Mouse (Mus musculus) E14TG2a.4 (cell line): Measurements from ENCODE around the gene Zfp148.
"Not testable (repeated sequence)": the region's sequence is repeated elsewhere in the genome, so short reads cannot be mapped to it uniquely, and the experiment has no call there.

Source experiments
- H3K27me3 ChIP-seq: 2 replicates; pipeline ENCODE4 v1.6.1; 2014; ENCODE audit warnings: low read length, control low read depth; ENCODE audit not compliant: insufficient read depth
- H3K36me3 ChIP-seq: 2 replicates; pipeline ENCODE4 v1.6.1; 2014; ENCODE audit warnings: low read length, control low read depth; ENCODE audit not compliant: insufficient read depth
- H3K4me1 ChIP-seq: replicated peaks from 2 replicates; pipeline ENCODE4 v1.6.1; 2014; ENCODE audit warnings: low read depth, low read length, control low read depth
- H3K4me3 ChIP-seq: replicated peaks from 2 replicates; pipeline ENCODE4 v1.5.1; 2014; ENCODE audit warnings: mild to moderate bottlenecking, low read length
- H3K9me3 ChIP-seq: 2 replicates; pipeline ENCODE4 v1.6.1; 2014; ENCODE audit warnings: low read length, control low read depth
- CTCF ChIP-seq: conservative IDR thresholded peaks from 2 replicates; pipeline ENCODE4 v1.5.1; 2014; ENCODE audit warnings: low read length
- NANOG ChIP-seq: IDR thresholded peaks from 2 replicates; pipeline ENCODE4 v1.6.1; 2014; ENCODE audit warnings: borderline replicate concordance, low read length, mixed read lengths
- POU5F1 ChIP-seq: IDR thresholded peaks from 2 replicates; pipeline ENCODE4 v1.6.1; 2014; ENCODE audit warnings: low read length, borderline replicate concordance

Gene Zfp148

DNA sequence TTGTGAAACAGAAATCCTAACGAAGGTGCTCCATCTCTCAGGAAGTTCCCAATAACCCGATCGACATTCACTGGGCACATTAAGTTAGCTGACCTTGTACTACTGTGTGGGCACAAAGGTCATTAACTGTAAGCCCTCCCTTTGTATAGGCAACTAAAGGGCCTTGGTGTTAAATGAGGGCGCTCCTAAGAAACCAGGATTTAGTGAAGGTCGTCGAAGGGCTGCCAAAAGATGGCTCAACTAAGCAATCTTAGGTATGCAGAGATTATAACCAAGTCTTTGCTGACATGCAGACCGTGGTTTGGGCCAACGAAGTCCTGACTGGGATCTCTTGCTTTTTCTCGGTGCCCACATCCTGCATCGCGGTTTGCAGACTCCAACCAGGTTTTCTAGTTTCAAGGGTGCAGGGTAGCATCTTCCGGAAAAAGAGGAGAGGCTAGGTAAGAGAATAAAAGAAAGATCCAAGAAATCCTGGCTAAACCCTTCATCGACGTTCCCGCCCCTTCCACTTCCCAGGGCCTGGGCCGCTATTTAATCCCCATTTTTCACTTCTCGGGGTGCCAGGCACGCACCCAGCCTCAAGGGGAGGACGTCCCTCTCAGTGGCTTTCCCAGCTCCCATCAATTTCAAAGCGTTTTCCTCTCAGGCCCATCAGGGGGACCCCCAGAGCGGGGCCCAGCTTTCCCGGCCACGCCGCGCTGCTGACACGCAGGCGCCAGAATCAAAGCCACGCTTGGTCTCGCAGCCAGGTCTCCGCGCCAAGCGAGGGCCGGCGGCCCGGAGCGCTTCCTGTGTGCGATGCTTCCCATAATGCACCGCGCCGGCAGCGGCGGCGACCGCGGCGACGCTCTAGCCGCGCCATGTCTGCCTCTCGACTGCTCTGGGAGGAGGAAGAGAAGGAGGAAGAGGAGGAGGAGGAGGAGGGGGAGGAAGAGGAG is at the start of gene Zfp148:
Gene Zfp148, plus strand, starts transcription at position 893 of the 938 bp plus-strand sequence.
- Histone ChIP-seq H3K4me3 (peak within 1 kb of the TSS; percentile 90), H3K4me1 (peaks cover 50% of the 10 kb centered on the region), H3K36me3 (peaks cover 17% of the 10 kb centered on the region)
- not testable (repeated sequence) for H3K27me3 ChIP-seq, H3K9me3 ChIP-seq

DNA sequence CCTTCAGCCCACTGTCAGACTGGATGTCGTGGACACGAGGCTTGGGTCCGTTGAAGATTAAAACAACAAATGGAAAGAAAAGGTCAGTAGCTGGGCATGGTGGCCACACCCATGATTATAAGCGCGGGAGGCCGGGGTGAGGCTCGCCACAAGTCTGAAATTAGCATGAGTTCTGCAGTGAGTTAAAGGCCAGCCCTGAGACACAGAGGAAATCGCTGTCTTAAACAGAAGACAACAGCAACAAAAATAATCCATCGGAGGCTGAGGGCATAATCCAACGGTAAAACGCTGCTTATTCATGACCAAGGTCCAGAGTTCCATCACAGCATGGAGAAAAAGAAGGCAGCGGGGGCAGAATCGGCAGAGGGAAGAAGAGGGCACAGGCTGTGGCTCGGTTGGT is 47.6 kb upstream of the Zfp148 start:
- Histone ChIP-seq H3K4me3 (no peak overlapping the region), H3K9me3 (peaks cover 6% of the 10 kb centered on the region; the same call in 1 of the 2 replicates), H3K36me3 (no peaks in the 10 kb centered on the region), H3K27me3 (no peaks in the 10 kb centered on the region), H3K4me1 (peaks cover 48% of the 10 kb centered on the region)
- TF ChIP-seq POU5F1 (no peak), CTCF (no peak), NANOG (no peak)

DNA sequence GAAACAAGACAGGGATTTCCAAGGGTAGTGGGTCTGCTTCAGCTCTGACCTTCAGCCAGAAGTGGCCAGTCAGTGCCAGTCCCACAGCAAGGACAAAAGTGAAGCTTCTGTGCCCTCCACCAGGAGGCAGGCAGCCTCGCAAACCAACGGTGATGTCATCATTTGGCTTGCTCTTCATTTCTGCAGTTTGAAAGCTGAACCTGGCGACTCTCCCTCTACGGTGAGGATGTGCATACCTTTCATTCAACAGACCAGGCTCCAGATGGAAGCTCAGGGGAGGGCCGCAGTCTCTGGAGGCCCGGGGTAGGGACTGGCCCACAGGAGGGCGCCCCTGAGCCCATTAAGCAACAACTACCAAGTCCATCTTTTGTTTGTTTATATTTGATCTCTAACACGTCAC is 43.5 kb upstream of the Zfp148 start:
- Histone ChIP-seq H3K4me3 (peak overlapping the region; percentile 11; the same call in 1 of the 2 replicates), H3K27me3 (no peaks in the 10 kb centered on the region), H3K9me3 (peaks cover 6% of the 10 kb centered on the region; the same call in 1 of the 2 replicates), H3K4me1 (peaks cover 39% of the 10 kb centered on the region), H3K36me3 (no peaks in the 10 kb centered on the region)
- TF ChIP-seq CTCF (peak; percentile 58), POU5F1 (no peak)

DNA sequence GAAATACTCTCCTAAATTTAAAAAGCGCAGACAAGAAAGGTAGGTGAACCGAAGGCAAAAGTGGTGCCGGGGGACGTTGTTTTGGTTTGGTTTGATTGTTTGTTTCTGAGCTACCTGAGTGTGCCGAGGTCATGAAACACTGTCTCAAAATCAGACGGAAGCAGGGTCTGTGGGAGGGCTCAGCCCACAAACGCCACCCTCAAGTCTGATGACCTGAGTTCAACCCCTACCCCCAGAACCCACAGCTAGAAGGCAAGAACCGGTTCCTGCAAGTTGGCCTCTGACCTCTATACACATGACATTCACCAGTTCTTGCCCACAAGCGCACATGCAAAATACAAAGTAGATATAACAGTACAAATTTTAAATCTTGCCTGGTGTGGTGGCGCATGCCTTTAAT is 43.0 kb upstream of the Zfp148 start:
- no peaks in the 10 kb centered on the region for H3K36me3 ChIP-seq
- H3K27me3 ChIP-seq, result no peaks in the 10 kb centered on the region
- no peak overlapping the region for H3K4me3 ChIP-seq
- TF ChIP-seq CTCF (no peak), POU5F1 (no peak), NANOG (no peak)
- H3K4me1 ChIP-seq, result peaks cover 36% of the 10 kb centered on the region
- H3K9me3 ChIP-seq, result peaks cover 6% of the 10 kb centered on the region; the same call in 1 of the 2 replicates

DNA sequence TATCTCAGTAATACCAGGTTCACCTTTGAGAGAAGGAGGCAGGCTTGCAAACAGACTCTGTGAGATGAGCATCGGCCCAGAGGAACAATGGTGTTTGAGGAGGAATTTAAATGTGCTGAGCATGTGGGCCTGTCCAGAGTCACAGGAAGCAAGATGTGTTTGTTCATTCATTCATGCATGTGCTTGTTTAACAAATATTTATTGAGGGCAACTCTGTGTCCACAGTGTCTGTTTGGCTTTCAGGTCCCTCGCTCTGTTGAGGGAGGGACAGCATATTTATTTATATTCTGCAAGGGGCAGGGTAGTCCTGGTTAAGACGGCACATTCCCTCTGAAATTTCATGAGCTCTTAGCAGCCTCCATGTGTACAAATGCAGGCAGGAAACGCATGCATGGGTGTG is 42.1 kb upstream of the Zfp148 start:
- no peak overlapping the region for H3K4me3 ChIP-seq
- H3K4me1 ChIP-seq, result peaks cover 28% of the 10 kb centered on the region
- peaks cover 6% of the 10 kb centered on the region; the same call in 1 of the 2 replicates for H3K9me3 ChIP-seq
- no peaks in the 10 kb centered on the region for H3K27me3 ChIP-seq
- no peaks in the 10 kb centered on the region for H3K36me3 ChIP-seq
- TF ChIP-seq CTCF (no peak), POU5F1 (no peak), NANOG (no peak)

DNA sequence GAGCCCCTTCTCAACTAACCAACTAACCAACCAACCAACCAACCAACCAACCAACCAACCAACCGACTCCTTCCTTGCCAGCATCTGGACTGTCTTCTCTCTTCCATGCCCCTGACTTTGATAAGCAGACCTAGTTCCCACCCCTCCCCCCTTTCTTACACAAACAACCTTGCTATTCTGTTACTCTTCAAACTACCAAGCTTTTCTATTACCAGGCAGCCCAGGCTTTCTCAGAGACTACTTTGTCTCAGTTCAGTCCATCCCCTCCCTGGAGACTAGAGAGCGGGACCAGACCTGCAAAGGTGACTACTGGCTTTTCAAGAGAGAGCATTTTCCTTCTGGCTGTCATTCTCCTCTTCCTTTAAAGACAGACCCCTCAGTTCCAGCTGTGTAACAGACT is 41.2 kb upstream of the Zfp148 start:
- TF ChIP-seq POU5F1, result no peak
- H3K27me3 ChIP-seq, result no peaks in the 10 kb centered on the region
- peaks cover 6% of the 10 kb centered on the region; the same call in 1 of the 2 replicates for H3K9me3 ChIP-seq
- peaks cover 27% of the 10 kb centered on the region for H3K4me1 ChIP-seq
- H3K36me3 ChIP-seq, result no peaks in the 10 kb centered on the region
- no peak overlapping the region for H3K4me3 ChIP-seq

DNA sequence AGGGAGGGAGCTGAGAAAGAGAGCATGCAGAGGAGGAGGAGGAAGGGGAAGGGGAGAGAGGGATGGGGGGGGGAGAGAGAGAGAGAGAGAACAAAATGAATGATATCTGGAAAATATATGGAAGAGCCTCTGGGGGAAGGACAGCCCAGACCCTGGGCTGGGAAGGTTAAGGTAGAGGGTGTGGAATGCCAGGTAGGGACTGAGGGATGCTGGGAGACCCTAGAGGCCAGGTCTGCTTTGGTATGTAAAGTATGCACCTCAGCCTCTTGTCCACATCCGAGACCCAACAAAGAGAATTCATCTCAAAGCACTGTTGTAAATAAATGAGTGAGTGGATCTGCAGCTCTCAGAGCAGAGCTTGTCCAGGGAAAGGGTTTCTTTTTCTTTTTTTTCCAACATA is 38.3 kb upstream of the Zfp148 start:
- no peak overlapping the region for H3K4me3 ChIP-seq
- no peaks in the 10 kb centered on the region for H3K9me3 ChIP-seq
- TF ChIP-seq CTCF (no peak), NANOG (no peak), POU5F1 (no peak)
- H3K36me3 ChIP-seq, result no peaks in the 10 kb centered on the region
- no peaks in the 10 kb centered on the region for H3K27me3 ChIP-seq
- peaks cover 32% of the 10 kb centered on the region for H3K4me1 ChIP-seq

DNA sequence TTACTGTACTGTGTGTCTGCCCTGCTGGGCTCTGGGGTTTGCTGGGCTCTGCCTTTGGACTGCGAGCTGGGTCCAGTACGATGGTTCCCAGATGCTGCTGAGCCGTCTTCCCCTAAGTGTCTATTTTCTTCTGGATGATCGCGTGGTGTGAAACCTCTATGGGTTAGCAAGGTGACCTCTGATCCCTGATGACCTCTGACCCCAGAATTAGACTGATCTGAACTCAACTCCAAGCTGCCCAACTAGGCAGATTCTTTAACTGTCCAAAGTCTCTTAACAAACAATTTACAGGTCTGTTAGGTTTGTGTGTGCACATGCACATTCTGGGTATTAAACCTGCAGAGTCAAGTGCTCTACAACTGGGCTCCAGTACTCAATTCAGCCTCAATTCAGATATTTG is 37.5 kb upstream of the Zfp148 start:
- TF ChIP-seq NANOG, result no peak
- TF ChIP-seq POU5F1, result no peak
- no peak for TF ChIP-seq CTCF
- H3K27me3 ChIP-seq, result no peaks in the 10 kb centered on the region
- H3K36me3 ChIP-seq, result no peaks in the 10 kb centered on the region
- H3K9me3 ChIP-seq, result no peaks in the 10 kb centered on the region
- H3K4me1 ChIP-seq, result peaks cover 25% of the 10 kb centered on the region
- no peak overlapping the region for H3K4me3 ChIP-seq

DNA sequence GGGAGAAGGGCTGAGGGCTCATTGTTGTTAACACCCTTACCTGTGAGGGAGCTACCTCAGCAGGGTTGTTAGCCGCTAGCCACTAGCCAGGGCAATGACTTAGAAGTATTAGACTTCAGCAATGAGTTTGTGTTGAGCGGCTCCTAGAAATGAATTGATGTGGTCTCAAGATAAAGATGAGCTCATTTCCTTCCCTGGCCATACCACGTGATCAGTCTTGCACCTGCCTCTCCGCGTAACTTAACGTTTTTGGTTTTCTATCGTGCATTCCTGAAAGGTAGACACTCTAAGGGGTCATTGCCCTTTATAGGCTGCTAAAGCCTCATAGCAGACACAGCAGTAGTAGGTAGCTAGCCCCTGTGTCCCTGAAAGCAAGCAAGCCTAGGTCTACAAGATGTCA is 37.0 kb upstream of the Zfp148 start:
- Histone ChIP-seq H3K27me3 (no peaks in the 10 kb centered on the region), H3K9me3 (no peaks in the 10 kb centered on the region), H3K4me1 (peaks cover 21% of the 10 kb centered on the region), H3K4me3 (no peak overlapping the region), H3K36me3 (no peaks in the 10 kb centered on the region)
- no peak for TF ChIP-seq CTCF
- no peak for TF ChIP-seq NANOG
- no peak for TF ChIP-seq POU5F1
